Mouse (Mus musculus): ENCODE measurements at regions not wholly inside any gene's neighbourhood (a gene's known extent, or its start where the extent isn't known, plus 50 kb on each side); places are given as distances from the start of the nearest gene placed in this dataset.
"Not testable (repeated sequence)": the region's sequence is repeated elsewhere in the genome, so short reads cannot be mapped to it uniquely, and the experiment has no call there.

GRCm38 (mm10) chr15:90291848-90292247 lies 67.7 kb downstream of the Alg10b start:
- WGBS, result 96% methylated on average over 1 of the region's 1 CpGs
- no peak for DNase-seq
- TF ChIP-seq POLR2A (IDR thresholded peaks at IDR 0.05; ENCODE audit: low read depth, low read length), result no peak
- no peak for TF ChIP-seq CTCF (conservative IDR thresholded peaks at IDR 0.05; ENCODE audit: insufficient read depth, insufficient read length, low read depth, low read length)
- no peak overlapping the region for H3K27ac ChIP-seq (ENCODE audit: insufficient read depth, low read depth, low read length)
- H3K36me3 ChIP-seq (ENCODE audit: control insufficient read depth, insufficient read depth, low read length), result no peaks in the 10 kb centered on the region
- H3K4me1 ChIP-seq (ENCODE audit: control insufficient read depth, insufficient read depth, low read length), result peaks cover 3% of the 10 kb centered on the region; the same call in 1 of the 2 replicates
- H3K27me3 ChIP-seq (replicated peaks; ENCODE audit: control insufficient read depth, insufficient read depth, low read length), result no peaks in the 10 kb centered on the region
- H3K4me3 ChIP-seq (ENCODE audit: insufficient read depth, low read depth, low read length), result no peak overlapping the region

- H3K4me3 ChIP-seq (ENCODE audit: insufficient read depth, low read depth, low read length), result no peak overlapping the region
- no peak for TF ChIP-seq CTCF (conservative IDR thresholded peaks at IDR 0.05; ENCODE audit: insufficient read depth, insufficient read length, low read depth, low read length)
- no peak for TF ChIP-seq POLR2A (IDR thresholded peaks at IDR 0.05; ENCODE audit: low read depth, low read length)
- no peaks in the 10 kb centered on the region for H3K27me3 ChIP-seq (replicated peaks; ENCODE audit: control insufficient read depth, insufficient read depth, low read length)
- DNase-seq, result no peak
- WGBS, result 49% methylated on average over 2 of the region's 2 CpGs
- no peaks in the 10 kb centered on the region for H3K36me3 ChIP-seq (ENCODE audit: control insufficient read depth, insufficient read depth, low read length)
- 0 out of 2 replicates have a peak, but pooled peaks cover 3% of the 10 kb centered on the region for H3K4me1 ChIP-seq (ENCODE audit: control insufficient read depth, insufficient read depth, low read length)
- H3K27ac ChIP-seq (ENCODE audit: insufficient read depth, low read depth, low read length), result no peak overlapping the region
These were observed 70.3 kb downstream of the Alg10b start for GRCm38 (mm10) chr15:90294353-90294922.

- H3K27ac ChIP-seq (ENCODE audit: insufficient read depth, low read depth, low read length), result no peak overlapping the region
- no peak for TF ChIP-seq POLR2A (IDR thresholded peaks at IDR 0.05; ENCODE audit: low read depth, low read length)
- TF ChIP-seq CTCF (conservative IDR thresholded peaks at IDR 0.05; ENCODE audit: insufficient read depth, insufficient read length, low read depth, low read length), result no peak
- H3K36me3 ChIP-seq (ENCODE audit: control insufficient read depth, insufficient read depth, low read length), result no peaks in the 10 kb centered on the region
- no peak for DNase-seq
- no peaks in the 10 kb centered on the region for H3K27me3 ChIP-seq (replicated peaks; ENCODE audit: control insufficient read depth, insufficient read depth, low read length)
- WGBS, result 89% methylated on average over 7 of the region's 7 CpGs
- H3K4me3 ChIP-seq (ENCODE audit: insufficient read depth, low read depth, low read length), result no peak overlapping the region
- no peaks in the 10 kb centered on the region for H3K4me1 ChIP-seq (ENCODE audit: control insufficient read depth, insufficient read depth, low read length)
These were observed 74.5 kb downstream of the Alg10b start for GRCm38 (mm10) chr15:90298566-90298965.

- Histone ChIP-seq H3K27ac (ENCODE audit: insufficient read depth, low read depth, low read length) (no peak overlapping the region), H3K4me3 (ENCODE audit: insufficient read depth, low read depth, low read length) (no peak overlapping the region), H3K4me1 (ENCODE audit: control insufficient read depth, insufficient read depth, low read length) (no peaks in the 10 kb centered on the region), H3K36me3 (ENCODE audit: control insufficient read depth, insufficient read depth, low read length) (no peaks in the 10 kb centered on the region), H3K27me3 (replicated peaks; ENCODE audit: control insufficient read depth, insufficient read depth, low read length) (no peaks in the 10 kb centered on the region; the same call in 1 of the 2 replicates)
- TF ChIP-seq POLR2A (IDR thresholded peaks at IDR 0.05; ENCODE audit: low read depth, low read length) (no peak), CTCF (conservative IDR thresholded peaks at IDR 0.05; ENCODE audit: insufficient read depth, insufficient read length, low read depth, low read length) (no peak)
- 96% methylated on average over 1 of the region's 1 CpGs for WGBS
- DNase-seq, result no peak
These were observed 79.3 kb downstream of the Alg10b start for GRCm38 (mm10) chr15:90303393-90303792.

- Histone ChIP-seq H3K36me3 (ENCODE audit: control insufficient read depth, insufficient read depth, low read length) (no peaks in the 10 kb centered on the region), H3K27ac (ENCODE audit: insufficient read depth, low read depth, low read length) (no peak overlapping the region), H3K27me3 (replicated peaks; ENCODE audit: control insufficient read depth, insufficient read depth, low read length) (no peaks in the 10 kb centered on the region; the same call in 1 of the 2 replicates), H3K4me3 (ENCODE audit: insufficient read depth, low read depth, low read length) (no peak overlapping the region), H3K4me1 (ENCODE audit: control insufficient read depth, insufficient read depth, low read length) (no peaks in the 10 kb centered on the region)
- 61% methylated on average over 3 of the region's 3 CpGs for WGBS
- TF ChIP-seq CTCF (conservative IDR thresholded peaks at IDR 0.05; ENCODE audit: insufficient read depth, insufficient read length, low read depth, low read length) (no peak), POLR2A (IDR thresholded peaks at IDR 0.05; ENCODE audit: low read depth, low read length) (no peak)
- DNase-seq, result no peak
These were observed 80.9 kb downstream of the Alg10b start for GRCm38 (mm10) chr15:90305051-90305450.

- H3K4me3 ChIP-seq (ENCODE audit: insufficient read depth, low read depth, low read length), result no peak overlapping the region
- WGBS, result 93% methylated on average over 3 of the region's 3 CpGs
- H3K27ac ChIP-seq (ENCODE audit: insufficient read depth, low read depth, low read length), result no peak overlapping the region
- H3K36me3 ChIP-seq (ENCODE audit: control insufficient read depth, insufficient read depth, low read length), result no peaks in the 10 kb centered on the region
- TF ChIP-seq POLR2A (IDR thresholded peaks at IDR 0.05; ENCODE audit: low read depth, low read length) (no peak), CTCF (conservative IDR thresholded peaks at IDR 0.05; ENCODE audit: insufficient read depth, insufficient read length, low read depth, low read length) (no peak)
- H3K4me1 ChIP-seq (ENCODE audit: control insufficient read depth, insufficient read depth, low read length), result no peaks in the 10 kb centered on the region
- H3K27me3 ChIP-seq (replicated peaks; ENCODE audit: control insufficient read depth, insufficient read depth, low read length), result no peaks in the 10 kb centered on the region; the same call in 1 of the 2 replicates
- no peak for DNase-seq
These were observed 82.8 kb downstream of the Alg10b start for GRCm38 (mm10) chr15:90306866-90307265.

- H3K4me1 ChIP-seq (ENCODE audit: control insufficient read depth, insufficient read depth, low read length); DNase-seq; H3K36me3 ChIP-seq (ENCODE audit: control insufficient read depth, insufficient read depth, low read length); H3K4me3 ChIP-seq (ENCODE audit: insufficient read depth, low read depth, low read length); H3K27me3 ChIP-seq (replicated peaks; ENCODE audit: control insufficient read depth, insufficient read depth, low read length); H3K27ac ChIP-seq (ENCODE audit: insufficient read depth, low read depth, low read length): not testable (repeated sequence)
- WGBS, result 56% methylated on average over 5 of the region's 5 CpGs
These were observed 84.3 kb downstream of the Alg10b start for GRCm38 (mm10) chr15:90308433-90308832.
